Mouse (Mus musculus) liver, adult (tissue): ENCODE data around the gene Gmds.

Experiments used
- GATA4 ChIP-seq: IDR thresholded peaks from 2 replicates; pipeline ENCODE4 v1.6.1; 2014; ENCODE audit warnings: mild to moderate bottlenecking, low read length; ENCODE audit not compliant: insufficient replicate concordance

Gmds gene

GRCm38 (mm10) chr13:31812701-31813100, 525.8 kb downstream of the Gmds start:
- no peak for TF ChIP-seq GATA4

GRCm38 (mm10) chr13:31811542-31812021, 527.0 kb downstream of the Gmds start:
- no peak for TF ChIP-seq GATA4

- no peak for TF ChIP-seq GATA4
Measured at GRCm38 (mm10) chr13:31810693-31811541, 527.6 kb downstream of the Gmds start.

GRCm38 (mm10) chr13:31810375-31810692, 528.2 kb downstream of the Gmds start:
- TF ChIP-seq GATA4 = no peak

DNA sequence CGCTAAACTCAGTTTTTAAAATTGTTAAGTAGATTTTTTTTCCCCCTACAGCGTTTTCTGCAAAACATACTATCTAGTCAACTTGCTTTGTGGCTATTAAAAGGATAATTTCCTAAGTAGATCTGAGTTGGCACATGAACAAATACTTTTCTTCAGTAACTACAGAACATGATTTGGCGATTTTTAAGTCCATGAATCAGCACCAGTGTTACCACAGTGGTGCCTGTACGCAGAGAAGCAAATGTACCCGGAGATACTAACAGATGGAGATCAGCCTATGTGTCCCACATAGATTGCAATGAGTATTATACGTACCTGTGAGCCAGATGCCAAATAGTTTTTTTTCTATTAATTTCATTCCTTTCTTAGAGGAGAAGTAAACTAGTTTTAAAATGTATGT, 528.8 kb downstream of the Gmds start:
- TF ChIP-seq GATA4 = no peak

DNA sequence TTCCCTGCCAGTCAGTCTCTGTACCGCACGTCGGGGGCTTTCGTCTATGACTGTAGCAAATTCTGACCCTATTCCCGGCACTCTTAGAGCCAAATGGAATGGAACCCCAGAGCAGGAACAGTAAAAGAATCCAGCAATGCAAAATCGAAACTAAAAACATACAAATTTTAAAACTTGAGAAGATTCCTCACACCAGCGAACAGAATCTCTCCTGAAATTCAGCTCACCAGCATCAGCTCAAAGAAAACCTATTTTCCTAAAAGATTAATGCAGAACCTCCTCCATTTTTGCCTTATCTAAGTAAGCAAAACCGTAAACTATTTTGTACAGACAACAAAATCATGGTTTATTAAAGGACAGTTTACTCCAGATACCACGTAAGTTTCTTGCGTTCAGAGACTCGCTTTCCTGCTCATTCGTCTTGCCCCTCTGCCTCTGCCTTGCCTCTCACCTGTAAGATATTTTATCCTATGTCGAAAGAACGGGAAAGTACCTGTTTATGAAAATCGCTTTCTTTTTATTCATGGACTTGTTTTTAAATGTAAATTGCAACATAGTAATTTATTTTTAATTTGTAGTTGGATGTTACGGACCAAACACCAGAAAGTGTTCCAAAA, 529.6 kb downstream of the Gmds start:
- TF ChIP-seq GATA4 = no peak

- TF ChIP-seq GATA4 = no peak
Measured at GRCm38 (mm10) chr13:31808116-31808803, 530.3 kb downstream of the Gmds start.

DNA sequence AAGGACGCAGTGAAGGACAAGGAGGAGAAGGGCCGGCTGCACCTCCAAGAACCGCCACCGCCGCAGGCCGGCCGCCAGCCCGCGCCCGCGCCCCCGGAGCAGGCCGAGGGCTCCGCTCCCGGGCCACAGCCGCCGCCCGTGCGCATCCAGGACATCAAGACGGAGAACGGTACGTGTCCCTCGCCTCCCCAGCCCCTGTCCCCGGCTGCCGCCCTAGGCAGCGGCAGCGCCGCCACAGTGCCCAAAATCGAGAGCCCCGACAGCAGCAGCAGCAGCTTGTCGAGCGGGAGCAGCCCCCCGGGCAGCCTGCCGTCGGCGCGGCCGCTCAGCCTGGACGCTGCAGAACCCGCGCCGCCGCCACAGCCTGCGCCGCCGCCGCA, 530.8 kb downstream of the Gmds start:
- TF ChIP-seq GATA4 = no peak

DNA sequence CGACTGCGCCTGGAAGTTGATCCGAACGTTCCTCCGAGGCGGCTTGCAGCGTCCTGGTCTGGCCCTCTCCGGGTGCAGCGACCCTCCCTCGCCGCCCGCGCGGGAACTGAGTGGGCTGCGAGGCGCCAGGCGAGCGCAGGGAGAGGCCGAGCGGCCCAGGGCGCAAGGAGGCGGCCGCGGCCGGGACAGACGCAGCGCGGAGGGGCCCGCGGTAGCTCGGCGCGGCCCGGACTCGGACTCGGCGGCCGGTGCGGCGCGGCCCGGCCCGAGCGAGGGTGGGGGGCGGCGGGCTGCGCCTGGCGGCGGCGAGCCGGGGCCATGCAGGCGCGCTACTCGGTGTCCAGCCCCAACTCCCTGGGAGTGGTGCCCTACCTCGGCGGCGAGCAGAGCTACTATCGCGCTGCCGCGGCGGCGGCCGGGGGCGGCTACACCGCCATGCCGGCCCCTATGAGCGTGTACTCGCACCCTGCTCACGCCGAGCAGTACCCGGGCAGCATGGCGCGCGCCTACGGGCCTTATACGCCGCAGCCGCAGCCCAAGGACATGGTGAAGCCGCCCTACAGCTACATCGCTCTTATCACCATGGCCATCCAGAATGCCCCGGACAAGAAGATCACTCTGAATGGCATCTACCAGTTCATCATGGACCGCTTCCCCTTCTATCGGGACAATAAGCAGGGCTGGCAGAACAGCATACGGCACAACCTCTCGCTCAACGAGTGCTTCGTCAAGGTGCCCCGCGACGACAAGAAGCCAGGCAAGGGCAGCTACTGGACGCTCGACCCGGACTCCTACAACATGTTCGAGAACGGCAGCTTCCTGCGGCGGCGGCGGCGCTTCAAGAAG, 531.4 kb downstream of the Gmds start:
- TF ChIP-seq GATA4 = no peak

GRCm38 (mm10) chr13:31806428-31806832, 532.1 kb downstream of the Gmds start, which contains the start of gene Foxc1:
TSS of gene Foxc1 (plus strand) at chr13:31806633.
- TF ChIP-seq GATA4 = no peak

GRCm38 (mm10) chr13:31805831-31806427, 532.6 kb downstream of the Gmds start:
- TF ChIP-seq GATA4 = no peak

GRCm38 (mm10) chr13:31804571-31804970, 534.0 kb downstream of the Gmds start:
- no peak for TF ChIP-seq GATA4

- TF ChIP-seq GATA4 = no peak
Measured at GRCm38 (mm10) chr13:31803166-31804093, 535.1 kb downstream of the Gmds start.

DNA sequence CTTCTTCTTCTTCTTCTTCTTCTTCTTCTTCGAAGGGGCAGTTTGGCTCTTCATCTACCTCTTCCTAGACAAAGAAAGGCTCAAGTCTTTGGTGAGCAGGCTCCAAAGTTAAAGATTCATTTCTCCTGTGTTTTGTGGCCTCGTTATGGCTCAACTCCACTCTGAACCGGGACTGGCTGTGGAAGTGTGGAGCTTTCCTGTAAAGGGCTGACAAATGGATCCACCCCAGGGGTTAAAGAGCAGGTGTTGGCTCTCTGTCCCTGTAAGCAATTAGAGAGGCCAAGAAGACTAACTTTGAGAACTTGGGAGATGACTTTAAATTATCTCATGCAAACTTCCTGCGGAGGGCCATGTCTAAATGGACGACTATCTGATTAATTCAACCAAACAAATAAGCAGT, 536.1 kb downstream of the Gmds start:
- TF ChIP-seq GATA4 = no peak

- no peak for TF ChIP-seq GATA4
Measured at GRCm38 (mm10) chr13:31801703-31802305, 536.7 kb downstream of the Gmds start.
